Mouse (Mus musculus) urinary bladder, postnatal 14 days (tissue): ENCODE measurements at regions not wholly inside any gene's neighbourhood (a gene's known extent, or its start where the extent isn't known, plus 50 kb on each side); places are given as distances from the start of the nearest gene placed in this dataset.
"Not testable (repeated sequence)": the region's sequence is repeated elsewhere in the genome, so short reads cannot be mapped to it uniquely, and the experiment has no call there.

Experiments used
- DNase-seq: peaks from one replicate; pipeline ENCODE4 v3.0.0; 2021; ENCODE audit warnings: low spot score

GRCm38 (mm10) chr12:47163171-47163570 lies 344.4 kb upstream of the Nova1 start:
- no peak for DNase-seq

- no peak for DNase-seq
Observed at GRCm38 (mm10) chr12:47162624-47163151, 344.0 kb upstream of the Nova1 start.

- DNase-seq = no peak
Observed at GRCm38 (mm10) chr12:47160626-47161025, 341.9 kb upstream of the Nova1 start.

GRCm38 (mm10) chr12:47155916-47156315 lies 337.2 kb upstream of the Nova1 start:
- not testable (repeated sequence) for DNase-seq

- no peak for DNase-seq
Observed at GRCm38 (mm10) chr12:47140677-47141076, 321.9 kb upstream of the Nova1 start.

GRCm38 (mm10) chr12:47129821-47130220 lies 311.1 kb upstream of the Nova1 start:
- DNase-seq = no peak

- DNase-seq = no peak
Observed at GRCm38 (mm10) chr12:47128596-47128995, 309.9 kb upstream of the Nova1 start.

- no peak for DNase-seq
Observed at GRCm38 (mm10) chr12:47121426-47121825, 302.7 kb upstream of the Nova1 start.

- DNase-seq = peak; percentile 6
Observed at GRCm38 (mm10) chr12:47117504-47117903, 298.8 kb upstream of the Nova1 start.

- DNase-seq = no peak
Observed at GRCm38 (mm10) chr12:47089234-47089633, 270.5 kb upstream of the Nova1 start.

- no peak for DNase-seq
Observed at GRCm38 (mm10) chr12:47074961-47075360, 256.2 kb upstream of the Nova1 start.

GRCm38 (mm10) chr12:47052474-47052873 lies 233.7 kb upstream of the Nova1 start:
- DNase-seq = no peak

GRCm38 (mm10) chr12:47020810-47021348 lies 202.2 kb upstream of the Nova1 start:
- DNase-seq = no peak

GRCm38 (mm10) chr12:46992343-46992742 lies 173.6 kb upstream of the Nova1 start:
- DNase-seq = peak; percentile 5

- DNase-seq = no peak
Observed at GRCm38 (mm10) chr12:46988972-46989371, 170.2 kb upstream of the Nova1 start.

- no peak for DNase-seq
Observed at GRCm38 (mm10) chr12:46950223-46950779, 131.6 kb upstream of the Nova1 start.

- DNase-seq = no peak
Observed at GRCm38 (mm10) chr12:46945707-46946106, 127.0 kb upstream of the Nova1 start.

- DNase-seq = no peak
Observed at GRCm38 (mm10) chr12:46931086-46931485, 112.4 kb upstream of the Nova1 start.

- DNase-seq = peak; percentile 3
Observed at GRCm38 (mm10) chr12:46917286-46917685, 98.6 kb upstream of the Nova1 start.

- DNase-seq = no peak
Observed at GRCm38 (mm10) chr12:46878164-46878563, 59.4 kb upstream of the Nova1 start.

GRCm38 (mm10) chr12:46870130-46870529 lies 51.4 kb upstream of the Nova1 start:
- DNase-seq = no peak
